Mouse (Mus musculus): ENCODE data around the gene C87436. TPM values are rescaled to one million over a fixed set of nuclear protein-coding genes. Genes with fewer than 3 reads are reported as not detected.

The C87436 gene
- 10.5 and 17.2 TPM in 2 replicates for polyA plus RNA-seq (2012; rRNA removed; ENCODE audit: low replicate concordance)

DNA sequence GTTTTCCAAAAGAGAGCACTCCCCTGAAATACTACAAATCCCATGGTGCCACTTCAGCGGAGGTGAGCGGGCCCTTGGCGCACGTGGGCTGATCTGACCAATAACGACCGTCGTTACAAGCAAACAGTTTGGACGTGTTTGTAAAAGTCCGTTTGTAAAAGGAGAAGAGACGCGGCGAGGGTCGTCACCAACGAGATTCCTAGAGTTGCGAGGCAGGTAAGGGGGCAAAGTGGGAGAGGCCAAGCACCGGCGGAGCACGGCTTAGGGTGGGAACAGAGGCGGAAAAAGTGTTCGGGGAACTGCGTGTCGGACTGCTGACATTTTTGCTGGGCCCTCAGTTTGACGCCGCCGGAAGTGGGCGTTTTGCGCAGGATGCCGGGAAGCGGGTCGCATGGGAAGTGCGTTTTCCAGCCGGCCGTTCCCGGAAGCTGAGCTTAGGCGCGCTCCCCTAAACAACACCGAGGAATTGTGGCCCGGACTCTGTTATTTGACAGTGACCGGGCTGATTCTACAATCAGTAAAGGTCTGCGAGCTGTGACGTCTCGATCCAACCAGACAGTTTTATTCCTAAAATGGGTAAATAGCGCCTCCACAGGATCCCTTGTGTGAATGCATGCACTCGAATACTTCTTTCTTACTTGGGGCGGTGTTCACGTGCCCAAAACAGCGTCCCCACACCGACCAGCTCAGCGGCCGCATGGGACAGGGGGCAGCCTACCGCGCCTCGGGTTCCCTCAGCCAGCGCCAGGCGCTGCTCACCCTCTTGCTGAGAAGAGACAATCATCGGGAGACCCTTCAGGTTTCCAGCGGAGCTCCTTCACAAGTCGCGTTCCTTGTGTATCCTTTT, at the start of gene C87436:
C87436 (plus strand) TSS at position 103 of the 847 bp plus-strand sequence.

GRCm38 (mm10) chr6:86396581-86397256, 41.5 kb upstream of the C87436 start, which contains the start of gene Pcyox1:
TSS of gene Pcyox1 (minus strand) at chr6:86397154.

GRCm38 (mm10) chr6:86404100-86404861, 33.9 kb upstream of the C87436 start, which contains the start of gene Tia1:
TSS of gene Tia1 (plus strand) at chr6:86404219.

DNA sequence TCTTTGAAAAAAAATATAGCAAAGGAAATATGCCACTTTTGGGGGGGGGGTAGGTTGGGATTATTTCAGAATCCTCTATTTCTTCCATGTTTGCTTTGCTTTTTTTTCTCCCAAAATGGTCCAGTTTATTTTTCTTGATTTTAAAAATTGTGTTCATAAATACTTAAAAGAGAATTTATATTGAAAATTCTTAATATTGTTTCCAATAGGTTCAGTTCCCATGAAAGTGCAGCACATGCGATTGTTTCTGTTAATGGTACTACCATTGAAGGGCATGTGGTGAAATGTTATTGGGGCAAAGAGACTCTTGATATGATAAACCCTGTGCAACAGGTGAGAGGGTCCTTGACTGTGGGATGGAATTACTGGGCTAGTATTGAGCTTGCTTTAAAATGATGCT, 11.8 kb upstream of the C87436 start, which contains the start of gene Gm44790:
Gm44790 (plus strand) TSS at position 301 of the 400 bp plus-strand sequence.

Other genes with a start within 250 kb of the C87436 start
- gene Tgfa, start 243.2 kb upstream of the C87436 start, polyA plus RNA-seq (2012; rRNA removed; ENCODE audit: low replicate concordance): 3.1 and 3.5 TPM in 2 replicates
- 15.2 and 15.4 TPM in 2 replicates for gene Fam136a, start 72.7 kb upstream of the C87436 start, polyA plus RNA-seq (2012; rRNA removed; ENCODE audit: low replicate concordance)
- 22.2 and 38.4 TPM in 2 replicates for gene Snrpg, start 67.1 kb upstream of the C87436 start, polyA plus RNA-seq (2012; rRNA removed; ENCODE audit: low replicate concordance)
- gene Pcyox1, start 41.2 kb upstream of the C87436 start, polyA plus RNA-seq (2012; rRNA removed; ENCODE audit: low replicate concordance): 28.2 and 50.8 TPM in 2 replicates
- 15.3 and 25.5 TPM in 2 replicates for gene Tia1, start 34.2 kb upstream of the C87436 start, polyA plus RNA-seq (2012; rRNA removed; ENCODE audit: low replicate concordance)
- gene Gm44790, start 11.7 kb upstream of the C87436 start, polyA plus RNA-seq (2012; rRNA removed; ENCODE audit: low replicate concordance): 5.0 and 9.9 TPM in 2 replicates
- 109 and 247 TPM in 2 replicates for gene Pcbp1, start 87.9 kb downstream of the C87436 start, polyA plus RNA-seq (2012; rRNA removed; ENCODE audit: low replicate concordance)
- gene Asprv1, start 189.8 kb downstream of the C87436 start, polyA plus RNA-seq (2012; rRNA removed; ENCODE audit: low replicate concordance): 1.4 and 6.4 TPM in 2 replicates
- 15.9 and 17.5 TPM in 2 replicates for gene Mxd1, start 230.8 kb downstream of the C87436 start, polyA plus RNA-seq (2012; rRNA removed; ENCODE audit: low replicate concordance)
- 6.5 and 10.6 TPM in 2 replicates for gene Snrnp27, start 246.1 kb downstream of the C87436 start, polyA plus RNA-seq (2012; rRNA removed; ENCODE audit: low replicate concordance)